Mouse (Mus musculus) CD4-positive, CD25-positive, alpha-beta regulatory T cell, adult 4 months (primary cell): ENCODE measurements around the gene Utp3. TPM values are rescaled to one million over a fixed set of nuclear protein-coding genes. Genes with fewer than 3 reads are reported as not detected.

Experiments used
- polyA plus RNA-seq, 2 experiments: library from polyadenylated mRNA; unstranded; fragments of 100-300 nt; shearing (Covaris generic); gene quantifications; one replicate each; pipeline ENCODE4 v1.2.1; 2017

Utp3 gene
- polyA plus RNA-seq, 2 experiments from 2014 or later, result 86.6 to 93.0 TPM

Other genes with a start within 250 kb of the Utp3 start
- not detected for gene Prol1, start 237.2 kb upstream of the Utp3 start, polyA plus RNA-seq
- gene Amtn, start 178.4 kb upstream of the Utp3 start, polyA plus RNA-seq, result not detected
- gene Ambn, start 98.5 kb upstream of the Utp3 start, polyA plus RNA-seq, result under 1 TPM in 1 of 2 experiments, not detected in 1; 0.17 TPM
- gene Enam, start 66.5 kb upstream of the Utp3 start, polyA plus RNA-seq, result not detected
- gene Jchain, start 26.6 kb upstream of the Utp3 start, polyA plus RNA-seq, result 1 to 10 TPM in 1 of 2 experiments, not detected in 1; 5.6 TPM
- gene Rufy3, start 10.6 kb downstream of the Utp3 start, polyA plus RNA-seq, result 1 to 10 TPM; 2.6 to 3.2 TPM
- 10 to 100 TPM in 1 of 2 experiments, 1 to 10 TPM in 1; 6.4 to 10.0 TPM for gene Grsf1, start 121.7 kb downstream of the Utp3 start, polyA plus RNA-seq
- gene Mob1b, start 166.4 kb downstream of the Utp3 start, polyA plus RNA-seq, result 10 to 100 TPM; 10.2 to 10.7 TPM
- 10 to 100 TPM; 43.9 to 52.1 TPM for gene Dck, start 210.5 kb downstream of the Utp3 start, polyA plus RNA-seq